Mouse (Mus musculus) central nervous system, embryonic 18 days (tissue): ENCODE measurements around the gene Tekt1. TPM values are rescaled to one million over a fixed set of nuclear protein-coding genes. Genes with fewer than 3 reads are reported as not detected.

ENCODE experiments used
- polyA plus RNA-seq: library from polyadenylated mRNA; depleted of rRNA; stranded (reverse); fragments of >200 nt; gene quantifications from 2 replicates; pipeline ENCODE4 v1.2.3, GENCODE M21; 2012; rRNA removed

Tekt1 gene
- polyA plus RNA-seq: 3.8 and 4.3 TPM in 2 replicates

DNA sequence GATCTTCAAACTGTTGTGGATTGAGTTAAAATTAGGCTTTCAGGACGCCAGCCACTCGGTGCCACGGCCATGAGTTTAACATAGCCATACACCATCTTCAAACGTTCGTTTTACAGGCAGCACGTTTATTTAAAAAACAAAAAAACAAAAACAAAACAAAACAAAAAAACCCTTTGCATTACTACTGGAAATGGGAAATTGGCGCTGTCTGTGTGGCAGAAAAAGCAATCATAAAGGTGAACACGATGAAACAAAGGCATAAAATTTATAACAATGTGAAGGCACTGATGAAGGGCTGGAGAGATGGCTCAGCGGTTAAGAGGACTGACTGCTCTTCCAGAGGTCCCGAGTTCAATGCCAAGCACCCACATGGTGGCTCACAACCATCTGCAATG lies at the start of gene Tekt1:
TSS of gene Tekt1 (minus strand) at position 96 of the 395 bp plus-strand sequence.

GRCm38 (mm10) chr11:72411093-72411921 lies 49.1 kb upstream of the Tekt1 start, which contains the start of gene Smtnl2:
Gene Smtnl2 (minus strand): TSS chr11:72411713.

GRCm38 (mm10) chr11:72314151-72314895 lies 47.9 kb downstream of the Tekt1 start, which contains the start of gene Fbxo39:
Gene Fbxo39 (plus strand): TSS chr11:72314444.

DNA sequence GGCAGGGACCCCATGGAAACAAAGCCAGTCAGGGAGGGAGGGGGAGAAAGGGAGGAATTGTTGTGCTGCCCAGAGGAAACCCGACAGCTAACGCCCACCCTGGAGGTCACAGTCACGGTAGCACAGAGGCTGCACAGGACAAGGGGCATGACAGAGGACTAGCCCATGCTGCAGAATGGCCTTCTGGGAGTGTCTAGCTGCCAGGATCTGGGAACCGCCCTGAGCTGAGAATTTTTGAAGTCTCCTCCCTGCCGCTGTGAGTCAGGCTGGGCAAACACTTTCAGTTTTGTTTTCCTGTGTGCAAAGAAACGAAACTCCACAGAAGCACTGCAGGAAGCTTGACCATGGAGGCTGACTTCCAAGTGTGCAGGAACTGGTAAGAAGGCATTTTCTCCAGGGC lies 60.9 kb downstream of the Tekt1 start, which contains the start of gene Xaf1:
TSS of gene Xaf1 (plus strand) at position 296 of the 400 bp plus-strand sequence.

Other genes with a start within 250 kb of the Tekt1 start
- 17.0 and 18.0 TPM in 2 replicates for gene Pitpnm3, start 226.7 kb downstream of the Tekt1 start, polyA plus RNA-seq
- gene Gm43951, start 155.6 kb downstream of the Tekt1 start, polyA plus RNA-seq: 5.9 and 6.8 TPM in 2 replicates
- gene 4933427D14Rik, start 155.0 kb downstream of the Tekt1 start, polyA plus RNA-seq: 34.7 and 37.4 TPM in 2 replicates
- gene Txndc17, start 154.9 kb downstream of the Tekt1 start, polyA plus RNA-seq: 96.2 and 97.3 TPM in 2 replicates
- 42.3 and 44.2 TPM in 2 replicates for gene Med31, start 146.8 kb downstream of the Tekt1 start, polyA plus RNA-seq
- gene Slc13a5, start 95.2 kb downstream of the Tekt1 start, polyA plus RNA-seq: 3.8 and 4.1 TPM in 2 replicates
- gene Xaf1, start 60.8 kb downstream of the Tekt1 start, polyA plus RNA-seq: 4.1 and 6.7 TPM in 2 replicates
- not detected in 2 replicates for gene Fbxo39, start 48.0 kb downstream of the Tekt1 start, polyA plus RNA-seq
- gene Smtnl2, start 49.3 kb upstream of the Tekt1 start, polyA plus RNA-seq: 4.7 and 5.5 TPM in 2 replicates
- not detected in 2 replicates for gene Ggt6, start 73.1 kb upstream of the Tekt1 start, polyA plus RNA-seq
- 63.5 and 64.5 TPM in 2 replicates for gene Mybbp1a, start 78.9 kb upstream of the Tekt1 start, polyA plus RNA-seq
- gene Spns2, start 127.5 kb upstream of the Tekt1 start, polyA plus RNA-seq: 42.7 and 57.9 TPM in 2 replicates
- gene Spns3, start 188.1 kb upstream of the Tekt1 start, polyA plus RNA-seq: 0.12 and 0.16 TPM in 2 replicates
- gene Ube2g1, start 244.8 kb upstream of the Tekt1 start, polyA plus RNA-seq: 47.7 and 49.6 TPM in 2 replicates